Mouse (Mus musculus): ENCODE results near the gene Memo1.

GRCm38 (mm10) chr17:74195943-74196342 lies 99.4 kb downstream of the Memo1 start:
- TF ChIP-seq JUND (conservative IDR thresholded peaks at IDR 0.05; ENCODE audit: low read depth, low read length) (peak; percentile 36; the same call in 1 of the 2 replicates), POLR2AphosphoS2 (IDR thresholded peaks at IDR 0.05; ENCODE audit: low read depth, low read length) (no peak), CTCF (conservative IDR thresholded peaks at IDR 0.05 in 1 of 2, IDR thresholded peaks at IDR 0.05 in 1 of 2; ENCODE audit: low read depth in 2 of 2, low read length in 2 of 2) (no peak), MAZ (IDR thresholded peaks at IDR 0.05; ENCODE audit: low read depth, low read length) (no peak), EP300 (IDR thresholded peaks at IDR 0.05; ENCODE audit: low read length) (peak; percentile 86; the same call in 1 of the 2 replicates), ETS1 (conservative IDR thresholded peaks at IDR 0.05; ENCODE audit: low read depth, low read length) (peak; percentile 79), CHD1 (IDR thresholded peaks at IDR 0.05; ENCODE audit: low read depth, low read length) (no peak), POLR2A (IDR thresholded peaks at IDR 0.05; ENCODE audit: low read depth, low read length) (no peak), ZKSCAN1 (IDR thresholded peaks at IDR 0.05; ENCODE audit: borderline replicate concordance, low read depth, low read length) (no peak), SIN3A (IDR thresholded peaks at IDR 0.05; ENCODE audit: low read length) (peak; percentile 35; the same call in 1 of the 2 replicates)

Data from CH12.LX (cell line).